8 mouse cellular contexts compared by ENCODE assay signal in the genomic region with DNA sequence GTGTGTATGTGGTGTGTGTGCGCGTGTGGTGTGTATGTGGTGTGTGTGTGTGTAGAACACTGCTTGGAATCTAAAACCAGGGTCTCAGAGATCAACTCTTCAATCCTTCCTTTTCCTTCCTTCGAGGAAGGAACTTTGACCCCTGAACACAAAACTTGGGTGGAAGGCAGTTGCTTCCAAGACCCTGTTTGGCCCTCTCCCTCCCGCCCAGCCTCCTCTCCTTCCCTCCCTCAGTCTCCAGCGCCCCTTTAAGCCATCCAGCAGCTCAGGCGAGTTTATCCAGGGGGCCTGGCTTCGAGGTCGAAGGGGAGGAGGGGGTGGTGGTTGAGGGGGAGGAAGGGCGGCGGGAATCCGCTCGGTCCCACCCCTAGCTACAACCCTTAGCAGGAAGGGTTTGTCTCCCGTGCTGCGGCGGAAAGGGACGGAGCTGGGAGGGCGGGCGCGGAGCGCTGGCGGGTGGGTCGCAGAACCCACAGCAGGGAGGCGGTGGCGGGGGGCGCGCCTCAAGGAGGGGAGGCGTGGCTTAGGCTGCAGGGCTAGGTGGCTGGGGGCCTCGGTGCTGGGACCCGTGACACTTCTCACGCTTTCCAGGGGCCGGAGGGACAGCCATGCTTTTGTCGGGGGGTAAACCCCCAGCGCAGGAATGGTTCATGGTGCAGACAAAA. TPM values are rescaled to one million over a fixed set of nuclear protein-coding genes. Genes with fewer than 3 reads are reported as not detected.
DNase-seq lines count a peak whose midpoint lies in the region; ATAC-seq and TF ChIP-seq lines count a peak whose summit lies in the region.

A gene (plus strand): TSS at position 390 of the 665 bp plus-strand sequence.

- H3K36me3 ChIP-seq in ES-E14 (ENCODE audit: control insufficient read depth, insufficient read depth, low read length, poor library complexity, severe bottlenecking) = no peaks in the 10 kb centered on the region
- H3K36me3 ChIP-seq in forebrain, embryonic 13.5 days (ENCODE audit: poor library complexity, severe bottlenecking) = 0 out of 2 replicates have a peak, but pooled peaks cover 8% of the 10 kb centered on the region
- peaks cover 11% of the 10 kb centered on the region for H3K36me3 ChIP-seq in limb, embryonic 13.5 days
- H3K36me3 ChIP-seq in midbrain, embryonic 11.5 days (ENCODE audit: control insufficient read depth, insufficient read depth, low read length) = no peaks in the 10 kb centered on the region
- H3K36me3 ChIP-seq in testis, adult 2 months (ENCODE audit: control insufficient read depth, insufficient read depth, low read length) = no peaks in the 10 kb centered on the region

- no peak for TF ChIP-seq CTCF in testis, adult 2 months (IDR thresholded peaks at IDR 0.05; ENCODE audit: control insufficient read depth, insufficient read depth, insufficient replicate concordance, low read depth, low read length)

- no peaks in the 10 kb centered on the region; the same call in 1 of the 2 replicates for H3K9me3 ChIP-seq in ES-E14 (ENCODE audit: control insufficient read depth, insufficient read depth, low read depth, low read length)
- no peaks in the 10 kb centered on the region for H3K9me3 ChIP-seq in forebrain, embryonic 13.5 days (replicated peaks)
- no peaks in the 10 kb centered on the region for H3K9me3 ChIP-seq in limb, embryonic 13.5 days
- H3K9me3 ChIP-seq in midbrain, embryonic 11.5 days (ENCODE audit: control insufficient read depth, low read length) = no peaks in the 10 kb centered on the region

- WGBS in forebrain, embryonic 13.5 days = under 1% methylated on average over 28 of the region's 33 CpGs
- under 1% methylated on average over 31 of the region's 33 CpGs for WGBS in limb, embryonic 13.5 days
- WGBS in midbrain, embryonic 11.5 days = 2% methylated on average over 32 of the region's 33 CpGs

- peak within 1 kb of the TSS; percentile 90 for H3K4me2 ChIP-seq in forebrain, embryonic 13.5 days
- peak within 1 kb of the TSS; percentile 93 for H3K4me2 ChIP-seq in limb, embryonic 13.5 days (replicated peaks)
- peak within 1 kb of the TSS; percentile 92 for H3K4me2 ChIP-seq in midbrain, embryonic 11.5 days

- peak; percentile 59 for DNase-seq in ES-E14 (ENCODE audit: low read depth, low spot score)
- DNase-seq in adrenal gland, adult 2 months = peak; percentile 69
- peak; percentile 69 to 76 for DNase-seq in heart, postnatal 36 days
- peak; percentile 96 for DNase-seq in midbrain, embryonic 11.5 days (ENCODE audit: low spot score, missing footprints)
- DNase-seq in layer of hippocampus, adult 11-12 months (ENCODE audit: low spot score) = no peak

- intact Hi-C loops in heart, postnatal 36 days (cut with DNase I) = loop anchor here (2.0 kb wide), 1 partner anchor 31 kb away; a partner anchor contains a TSS

- H3K4me1 ChIP-seq in ES-E14 (ENCODE audit: control insufficient read depth in 2 of 2, insufficient read depth in 2 of 2, low read length in 2 of 2, poor library complexity in 1 of 2) = peaks cover 2 to 7% of the 10 kb centered on the region in 2 experiments; a peak in 2 of 4 replicates
- H3K4me1 ChIP-seq in forebrain, embryonic 13.5 days = peaks cover 57% of the 10 kb centered on the region
- H3K4me1 ChIP-seq in limb, embryonic 13.5 days = peaks cover 72% of the 10 kb centered on the region
- peaks cover 32% of the 10 kb centered on the region for H3K4me1 ChIP-seq in midbrain, embryonic 11.5 days (ENCODE audit: control insufficient read depth, insufficient read depth, low read length)
- peaks cover 12% of the 10 kb centered on the region for H3K4me1 ChIP-seq in testis, adult 2 months (ENCODE audit: control insufficient read depth, insufficient read depth, low read length)

- ATAC-seq in forebrain, embryonic 13.5 days = peak; percentile 85
- ATAC-seq in limb, embryonic 13.5 days (ENCODE audit: low FRiP score, low read depth) = peak; percentile 89
- peak; percentile 92 for ATAC-seq in midbrain, embryonic 11.5 days (ENCODE audit: low FRiP score)

- H3K27me3 ChIP-seq in forebrain, embryonic 13.5 days = no peaks in the 10 kb centered on the region
- no peaks in the 10 kb centered on the region for H3K27me3 ChIP-seq in limb, embryonic 13.5 days
- H3K27me3 ChIP-seq in midbrain, embryonic 11.5 days (ENCODE audit: control insufficient read depth, insufficient read depth, low read length) = no peaks in the 10 kb centered on the region
- H3K27me3 ChIP-seq in testis, adult 2 months (ENCODE audit: control insufficient read depth, insufficient read depth, low read length) = no peaks in the 10 kb centered on the region

- peak within 1 kb of the TSS; percentile 56 for H3K9ac ChIP-seq in ES-E14 (ENCODE audit: insufficient read depth, low read depth, low read length, poor library complexity, severe bottlenecking)
- peak within 1 kb of the TSS; percentile 85 for H3K9ac ChIP-seq in forebrain, embryonic 13.5 days
- H3K9ac ChIP-seq in limb, embryonic 13.5 days = peak within 1 kb of the TSS; percentile 91
- H3K9ac ChIP-seq in midbrain, embryonic 11.5 days (ENCODE audit: low read length) = peak within 1 kb of the TSS; percentile 84

- no peak for TF ChIP-seq POLR2A in testis, adult 2 months (IDR thresholded peaks at IDR 0.05; ENCODE audit: control insufficient read depth, low read depth, low read length)

- peak within 1 kb of the TSS; percentile 45 for H3K27ac ChIP-seq in ES-E14 (ENCODE audit: insufficient read depth, low read depth, low read length, poor library complexity, severe bottlenecking)
- peak within 1 kb of the TSS; percentile 89 for H3K27ac ChIP-seq in forebrain, embryonic 13.5 days
- H3K27ac ChIP-seq in limb, embryonic 13.5 days = peak within 1 kb of the TSS; percentile 99
- peak within 1 kb of the TSS; percentile 66 for H3K27ac ChIP-seq in midbrain, embryonic 11.5 days (ENCODE audit: low read depth, low read length)
- H3K27ac ChIP-seq in testis, adult 2 months (ENCODE audit: control insufficient read depth, insufficient read depth, low read depth, low read length) = peak within 1 kb of the TSS; percentile 10; the same call in 1 of the 2 replicates

- in situ Hi-C loops in ES-E14 (cut with MboI; ENCODE audit: low sequenced_read_pairs in 2 of 2, unreplicated experiment in 2 of 2) = no loop called here

- H3K4me3 ChIP-seq in ES-E14 (ENCODE audit: insufficient read depth in 1 of 2, low read depth in 1 of 2, low read length in 2 of 2, poor library complexity in 1 of 2, severe bottlenecking in 1 of 2) = peak within 1 kb of the TSS; percentile 58 to 71
- peak within 1 kb of the TSS; percentile 71 for H3K4me3 ChIP-seq in forebrain, embryonic 13.5 days
- peak within 1 kb of the TSS; percentile 69 for H3K4me3 ChIP-seq in limb, embryonic 13.5 days
- peak within 1 kb of the TSS; percentile 57 for H3K4me3 ChIP-seq in midbrain, embryonic 11.5 days (ENCODE audit: low read depth, low read length)
- H3K4me3 ChIP-seq in testis, adult 2 months (ENCODE audit: control insufficient read depth, low read depth, low read length) = peak within 1 kb of the TSS; percentile 55

TF ChIP-seq in ES-E14, 5 proteins besides CTCF, POLR2A, EP300 and RAD21:
- TF ChIP-seq CHD2 (IDR thresholded peaks at IDR 0.05; ENCODE audit: low read depth, low read length) = no peak
- no peak for TF ChIP-seq ZC3H11A (IDR thresholded peaks at IDR 0.05; ENCODE audit: borderline replicate concordance, low read depth, low read length)

RNA-seq across cellular contexts. Expression of the gene that starts here (rescaled TPM):
- 7.1 and 10.4 TPM in 2 replicates for total RNA-seq in ES-E14 (2012; rRNA removed)
- 10 to 100 TPM in 1 of 2 experiments, 1 to 10 TPM in 1; 7.2 to 16.1 TPM for total RNA-seq in adrenal gland, adult 2 months (2021)
- 5.1 and 5.3 TPM in 2 replicates for polyA plus RNA-seq in adrenal gland, adult 2 months (2012; rRNA removed)
- polyA plus RNA-seq in forebrain, embryonic 13.5 days (2015; fragmentation: Nextera tagmentation; extraction: Ambion mirVana) = 9.3 and 12.4 TPM in 2 replicates
- 10 to 100 TPM in 1 of 2 experiments, 1 to 10 TPM in 1; 9.5 to 10.5 TPM for total RNA-seq in heart, postnatal 36 days (2021)
- polyA plus RNA-seq in limb, embryonic 13.5 days (2015; fragmentation: Nextera tagmentation; extraction: Ambion mirVana) = 28.2 and 34.2 TPM in 2 replicates
- 10.7 and 12.0 TPM in 2 replicates for polyA plus RNA-seq in midbrain, embryonic 11.5 days (2014; fragmentation: Nextera tagmentation; extraction: Ambion mirVana)
- 0.41 and 0.51 TPM in 2 replicates for polyA plus RNA-seq in testis, adult 2 months (2012; rRNA removed)

Comparison
In these comparisons a context has a peak if more than half of its experiments do, and no peak if none do; other contexts are left out.
1. H3K27ac ChIP-seq: peak in every context shown above with its lines; median percentile 99 in limb, embryonic 13.5 days; 89 in forebrain, embryonic 13.5 days; 66 in midbrain, embryonic 11.5 days; 45 in ES-E14; 10 in testis, adult 2 months.